Mouse (Mus musculus): ENCODE measurements at regions not wholly inside any gene's neighbourhood (a gene's known extent, or its start where the extent isn't known, plus 50 kb on each side); places are given as distances from the start of the nearest gene placed in this dataset.

DNA sequence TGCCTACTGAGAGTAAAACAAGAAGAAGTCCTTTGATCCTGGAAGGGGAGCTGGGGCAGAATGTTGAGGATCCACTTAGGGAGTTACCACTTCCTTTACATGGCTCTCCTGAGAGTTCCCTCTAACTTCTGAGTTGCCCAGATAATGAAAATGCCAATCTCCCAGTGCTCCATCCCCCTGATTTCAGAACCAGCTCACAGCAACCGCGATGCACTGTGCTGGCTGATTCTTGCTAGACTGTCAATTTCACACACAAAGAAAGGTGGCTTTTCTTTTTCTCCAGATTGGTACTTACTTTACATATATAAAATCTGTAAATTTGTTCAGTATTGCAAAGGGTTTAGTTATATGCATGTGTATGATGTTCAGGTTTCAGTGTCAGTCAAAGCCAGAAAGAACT, 1248.1 kb upstream of the Adam24 start:
- DNase-seq = no peak

DNA sequence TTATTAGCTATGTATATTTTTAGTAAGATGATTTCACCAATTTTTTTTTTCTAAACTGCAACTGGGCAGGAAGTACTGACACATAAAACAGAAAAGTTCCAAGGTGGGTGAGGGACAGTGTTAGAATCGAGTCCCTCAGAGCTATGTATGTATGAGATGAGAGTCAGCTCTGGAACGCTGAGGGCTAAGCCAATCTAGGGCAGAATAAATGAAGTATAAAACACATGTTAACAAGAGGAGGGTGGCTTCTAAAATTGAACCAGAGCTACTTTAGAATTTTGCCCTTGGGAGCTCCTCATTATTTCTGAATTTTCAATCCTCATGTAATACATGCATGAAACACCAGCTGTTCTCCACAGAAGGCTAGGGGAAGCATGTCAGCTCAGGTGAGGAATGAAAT, 1247.5 kb upstream of the Adam24 start:
- DNase-seq = no peak

DNA sequence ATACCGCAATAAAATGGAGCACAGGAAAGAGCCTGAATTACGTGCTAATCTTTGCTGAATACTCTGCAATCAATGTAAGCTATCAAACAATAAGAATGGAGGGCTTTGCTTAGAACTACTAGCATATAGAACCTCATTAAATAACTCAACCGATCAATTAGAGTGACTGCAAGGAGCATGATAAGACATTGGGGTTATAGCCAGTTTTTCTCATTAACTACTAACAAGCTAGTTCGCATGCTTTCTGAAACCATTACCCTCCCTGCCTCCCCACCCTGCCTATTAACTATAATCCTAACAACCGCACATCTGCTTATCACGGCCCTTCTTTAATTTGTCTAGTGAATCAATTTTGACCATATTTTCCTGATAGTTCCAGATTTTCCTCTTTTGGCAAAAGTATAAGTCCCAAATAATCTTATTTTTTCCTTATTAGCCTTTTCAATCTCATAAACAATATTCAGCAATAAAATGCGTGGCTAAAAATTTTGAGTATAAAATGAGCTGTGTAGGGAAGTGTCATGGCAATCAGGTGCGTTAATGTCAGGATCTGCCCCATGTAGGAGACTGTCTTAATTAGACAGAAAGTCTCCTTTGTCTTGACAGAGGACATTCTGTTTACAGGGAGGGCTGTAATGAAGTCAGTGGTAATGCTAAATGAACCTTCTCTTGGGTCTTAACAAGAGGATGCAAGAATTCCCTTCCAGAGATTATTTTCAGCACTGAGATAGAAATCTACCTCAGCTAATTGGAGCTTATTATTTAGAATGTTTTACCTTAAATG, 1234.1 kb upstream of the Adam24 start:
- no peak for DNase-seq

DNA sequence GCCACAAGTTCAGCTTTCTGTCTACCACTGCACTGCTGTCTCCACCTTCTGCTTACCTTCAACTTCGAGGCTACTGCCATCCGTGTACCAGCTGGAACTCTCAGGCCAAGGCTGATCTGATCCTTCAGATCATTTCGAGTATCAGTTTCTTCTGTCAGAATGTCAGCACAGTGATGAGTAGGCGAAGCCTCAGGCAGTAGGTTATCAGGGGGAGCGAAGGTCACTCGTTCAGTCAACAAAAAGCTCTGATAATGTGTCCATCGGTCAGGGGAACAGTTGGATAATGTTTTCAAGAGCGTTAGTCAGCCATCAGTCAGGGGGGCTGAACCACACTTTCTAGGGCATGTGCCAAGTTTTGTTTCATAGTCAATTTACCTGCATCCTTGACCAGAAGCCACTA, 1183.7 kb upstream of the Adam24 start:
- DNase-seq = peak; percentile 4

DNA sequence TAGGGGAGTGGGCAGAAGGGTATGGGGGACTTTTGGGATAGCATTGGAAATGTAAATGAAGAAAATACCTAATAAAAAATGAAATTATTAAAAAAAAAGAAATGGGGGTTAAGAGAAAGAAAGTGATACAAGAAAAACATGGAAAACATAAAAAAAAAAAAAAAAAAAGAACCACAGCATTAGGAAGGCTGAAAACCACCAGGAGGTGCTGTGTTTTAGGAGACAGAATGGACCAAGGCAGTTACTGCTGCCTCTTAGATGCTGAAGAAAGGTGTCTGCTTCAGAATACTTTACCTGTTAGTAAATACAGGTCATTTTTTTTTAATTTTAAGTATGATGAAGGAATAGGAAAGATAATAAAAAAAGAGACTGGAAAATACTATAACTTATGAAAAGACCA, 1174.5 kb upstream of the Adam24 start:
- no peak for DNase-seq

DNA sequence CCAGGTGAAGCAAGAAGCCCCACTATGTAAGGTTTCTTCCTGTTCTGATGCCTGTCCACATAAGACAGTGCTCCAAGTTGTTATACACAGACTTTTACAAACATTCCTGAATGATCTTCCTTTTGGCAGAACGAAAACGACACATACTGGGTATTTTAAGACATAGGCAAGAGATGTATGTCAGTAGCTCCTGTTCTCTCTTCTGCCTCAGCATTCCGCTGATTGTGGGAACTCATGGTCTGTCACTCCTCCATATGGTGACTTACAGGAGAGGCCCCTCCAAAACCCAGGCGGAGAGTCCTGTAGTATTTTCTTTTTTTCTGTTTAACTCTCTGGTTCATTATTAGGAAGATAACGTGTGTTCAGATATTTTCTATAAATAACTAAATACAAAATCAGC, 1170.6 kb upstream of the Adam24 start:
- DNase-seq = no peak

DNA sequence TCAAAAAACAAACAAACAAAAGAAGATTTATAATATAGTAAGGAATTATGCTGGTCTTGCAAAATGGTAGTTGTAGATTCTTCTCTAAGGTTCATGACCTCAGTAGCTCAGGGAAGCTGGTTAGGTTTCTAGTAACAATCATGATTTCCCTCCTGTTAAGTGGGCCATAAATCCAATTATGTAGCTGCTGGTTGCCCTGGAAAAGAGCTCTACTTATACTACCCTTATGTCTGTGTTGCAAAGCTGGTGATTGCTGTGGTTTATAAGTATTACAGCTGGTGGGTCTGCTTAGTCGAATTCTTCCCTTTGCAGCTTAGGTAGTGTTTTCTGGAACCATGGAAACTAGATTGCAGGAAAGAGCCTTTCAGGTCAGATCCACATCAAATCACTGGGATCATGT, 1161.9 kb upstream of the Adam24 start:
- DNase-seq = no peak

All from adrenal gland, adult 2 months (tissue).